Mouse (Mus musculus): ENCODE measurements at regions not wholly inside any gene's neighbourhood (a gene's known extent, or its start where the extent isn't known, plus 50 kb on each side); places are given as distances from the start of the nearest gene placed in this dataset.

- TF ChIP-seq CTCF (IDR thresholded peaks at IDR 0.05; ENCODE audit: control insufficient read depth, insufficient read depth, low read length), result no peak
- no peak for TF ChIP-seq POLR2A (IDR thresholded peaks at IDR 0.05; ENCODE audit: borderline replicate concordance, control insufficient read depth, low read depth, low read length)
These were observed 154.8 kb upstream of the Npvf start for GRCm38 (mm10) chr6:50808811-50809668.

Measured in bone marrow, adult 2 months (tissue).